Mouse (Mus musculus): ENCODE measurements around the gene Pgm5. TPM values are rescaled to one million over a fixed set of nuclear protein-coding genes. Genes with fewer than 3 reads are reported as not detected.

Pgm5 gene
- total and polyA plus RNA-seq, 2 experiments from 2014 or later = 0.57 to 11.7 TPM

- no peak for ATAC-seq (ENCODE audit: low FRiP score)
- no peak for DNase-seq (ENCODE audit: low spot score)
- Histone ChIP-seq H3K9ac (replicated peaks; ENCODE audit: low read length, poor library complexity, severe bottlenecking) (no peak overlapping the region), H3K4me2 (ENCODE audit: low read depth, low read length, poor library complexity, severe bottlenecking) (no peak overlapping the region), H3K9me3 (ENCODE audit: low read length) (no peaks in the 10 kb centered on the region), H3K4me3 (ENCODE audit: low read depth, low read length) (no peak overlapping the region), H3K4me1 (ENCODE audit: insufficient read depth, low read length) (peaks cover 10% of the 10 kb centered on the region; the same call in 1 of the 2 replicates), H3K27ac (ENCODE audit: low read depth, low read length) (no peak overlapping the region), H3K36me3 (ENCODE audit: insufficient read depth, low read length) (no peaks in the 10 kb centered on the region), H3K27me3 (ENCODE audit: insufficient read depth, low read length) (peaks cover 57% of the 10 kb centered on the region)
- 6% methylated on average over 3 of the region's 3 CpGs for WGBS
- TF ChIP-seq CTCF (IDR thresholded peaks at IDR 0.05) = no peak
Measured at GRCm38 (mm10) chr19:24901666-24902065, 40.0 kb upstream of the Pgm5 start.

GRCm38 (mm10) chr19:24900581-24901220 lies 39.0 kb upstream of the Pgm5 start, which contains the start of gene Foxd4:
Gene Foxd4, minus strand, starts transcription at chr19:24901197.
- TF ChIP-seq CTCF (IDR thresholded peaks at IDR 0.05) = no peak
- H3K27ac ChIP-seq (ENCODE audit: low read depth, low read length) = no peak within 1 kb of the TSS
- H3K4me2 ChIP-seq (ENCODE audit: low read depth, low read length, poor library complexity, severe bottlenecking) = peak within 1 kb of the TSS; percentile 54
- H3K4me3 ChIP-seq (ENCODE audit: low read depth, low read length) = peak within 1 kb of the TSS; percentile 31
- no peak within 1 kb of the TSS for H3K9ac ChIP-seq (replicated peaks; ENCODE audit: low read length, poor library complexity, severe bottlenecking)
- peaks cover 10% of the 10 kb centered on the region; the same call in 1 of the 2 replicates for H3K4me1 ChIP-seq (ENCODE audit: insufficient read depth, low read length)
- H3K36me3 ChIP-seq (ENCODE audit: insufficient read depth, low read length) = no peaks in the 10 kb centered on the region
- peaks cover 64% of the 10 kb centered on the region for H3K27me3 ChIP-seq (ENCODE audit: insufficient read depth, low read length)
- ATAC-seq (ENCODE audit: low FRiP score) (no peak), DNase-seq (ENCODE audit: low spot score) (no peak)
- H3K9me3 ChIP-seq (ENCODE audit: low read length) = no peaks in the 10 kb centered on the region
- WGBS = under 1% methylated on average over 25 of the region's 27 CpGs

DNA sequence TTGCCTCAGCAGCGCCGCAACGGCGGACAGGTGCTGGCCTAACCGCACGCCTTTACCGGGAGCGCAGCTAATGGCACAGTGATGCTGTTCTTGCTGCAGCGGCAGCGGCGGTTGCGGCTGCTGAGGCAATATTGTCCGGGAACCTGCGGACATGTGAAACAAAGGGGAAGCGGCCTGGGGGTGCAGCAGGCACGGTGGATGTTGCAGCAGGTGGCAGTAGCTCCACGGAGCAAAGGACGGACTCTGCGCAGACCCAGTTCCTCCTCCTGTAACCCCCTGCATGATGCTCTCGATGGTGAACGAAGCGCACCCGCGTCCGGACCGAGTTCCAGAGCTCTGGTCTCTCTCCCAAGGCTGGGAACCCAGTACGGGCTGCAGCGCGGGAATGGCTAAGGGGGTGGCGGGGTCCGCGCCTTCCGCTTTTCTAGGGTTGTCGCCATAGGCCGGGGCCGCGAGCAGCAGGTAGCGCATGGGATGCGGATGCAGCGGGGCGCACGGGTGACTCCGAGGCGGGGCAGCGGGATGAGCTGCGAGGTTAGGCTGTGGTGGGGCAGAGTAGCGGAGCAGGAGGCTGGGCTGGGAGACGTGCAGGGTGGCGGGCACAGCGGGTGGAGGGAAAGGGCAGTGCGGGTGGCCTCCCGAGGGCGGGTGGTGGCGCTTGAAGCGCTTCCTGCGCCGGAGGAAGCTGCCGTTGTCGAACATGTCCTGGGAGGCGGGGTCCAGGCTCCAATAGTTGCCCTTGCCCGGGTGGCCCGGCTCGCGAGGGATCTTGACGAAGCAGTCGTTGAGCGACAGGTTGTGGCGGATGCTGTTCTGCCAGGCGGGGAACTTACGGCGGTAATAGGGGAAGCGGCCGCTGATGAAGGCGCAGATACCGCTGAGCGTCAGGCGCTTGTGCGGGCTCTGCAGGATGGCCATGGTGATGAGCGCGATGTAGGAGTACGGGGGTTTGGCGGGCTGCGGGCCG lies 38.2 kb upstream of the Pgm5 start:
- under 1% methylated on average over 79 of the region's 84 CpGs for WGBS
- H3K27me3 ChIP-seq (ENCODE audit: insufficient read depth, low read length) = peaks cover 69% of the 10 kb centered on the region

DNA sequence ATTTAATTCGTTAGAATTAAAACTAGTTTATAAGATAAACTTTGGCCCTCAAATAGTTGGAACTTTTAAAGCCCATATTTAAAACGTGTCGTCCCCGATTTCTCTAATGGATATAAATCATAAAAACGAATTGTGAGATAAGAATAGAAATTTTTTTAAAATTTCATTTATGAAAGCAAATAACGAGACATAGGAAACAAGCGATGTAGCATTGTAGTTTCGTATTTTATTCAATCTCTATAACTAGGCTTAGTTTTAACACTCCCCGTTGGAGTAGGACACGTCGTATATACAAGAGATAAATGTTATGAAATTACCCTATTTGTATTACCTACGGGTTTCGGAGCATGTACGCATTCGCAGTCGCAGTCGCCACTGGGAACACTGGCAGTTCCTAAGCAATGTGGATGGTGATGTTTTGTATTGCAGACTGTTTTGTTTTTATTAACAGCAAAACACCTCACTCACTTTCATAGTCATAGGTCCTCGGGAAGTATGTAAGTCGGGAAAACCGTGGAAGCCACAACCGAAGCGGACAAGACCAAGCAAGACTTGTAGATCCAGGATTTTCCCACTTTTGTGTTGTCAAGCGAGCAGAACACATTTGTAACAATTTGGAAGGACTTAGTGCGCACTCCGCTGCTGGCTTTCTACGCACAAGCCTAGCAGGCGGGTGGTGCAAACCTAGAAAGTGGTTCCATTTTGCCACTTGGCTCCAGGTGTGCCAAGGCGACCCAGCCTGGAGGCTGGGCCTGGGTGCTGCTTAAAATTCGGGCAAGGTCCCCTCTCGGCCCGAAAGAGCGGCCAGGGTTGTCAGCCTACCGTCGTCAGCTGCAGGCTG lies 37.3 kb upstream of the Pgm5 start:
- H3K9me3 ChIP-seq (ENCODE audit: low read length) = no peaks in the 10 kb centered on the region
- H3K4me1 ChIP-seq (ENCODE audit: insufficient read depth, low read length) = peaks cover 10% of the 10 kb centered on the region; the same call in 1 of the 2 replicates
- peak overlapping the region; percentile 31; the same call in 1 of the 2 replicates for H3K4me3 ChIP-seq (ENCODE audit: low read depth, low read length)
- peak overlapping the region; percentile 54; the same call in 1 of the 2 replicates for H3K4me2 ChIP-seq (ENCODE audit: low read depth, low read length, poor library complexity, severe bottlenecking)
- H3K27me3 ChIP-seq (ENCODE audit: insufficient read depth, low read length) = peaks cover 69% of the 10 kb centered on the region
- TF ChIP-seq CTCF (IDR thresholded peaks at IDR 0.05) = no peak
- H3K9ac ChIP-seq (replicated peaks; ENCODE audit: low read length, poor library complexity, severe bottlenecking) = no peak overlapping the region
- no peak for ATAC-seq (ENCODE audit: low FRiP score)
- H3K27ac ChIP-seq (ENCODE audit: low read depth, low read length) = no peak overlapping the region
- H3K36me3 ChIP-seq (ENCODE audit: insufficient read depth, low read length) = no peaks in the 10 kb centered on the region
- DNase-seq (ENCODE audit: low spot score) = no peak
- WGBS = 3% methylated on average over 34 of the region's 34 CpGs

More for the DNA sequence above, 38.2 kb upstream of the Pgm5 start:
- H3K4me1 ChIP-seq (ENCODE audit: insufficient read depth, low read length) = peaks cover 10% of the 10 kb centered on the region; the same call in 1 of the 2 replicates
- no peaks in the 10 kb centered on the region for H3K9me3 ChIP-seq (ENCODE audit: low read length)
- no peaks in the 10 kb centered on the region for H3K36me3 ChIP-seq (ENCODE audit: insufficient read depth, low read length)
- DNase-seq (ENCODE audit: low spot score) = no peak
- H3K4me3 ChIP-seq (ENCODE audit: low read depth, low read length) = peak overlapping the region; percentile 31
- H3K27ac ChIP-seq (ENCODE audit: low read depth, low read length) = no peak overlapping the region
- H3K9ac ChIP-seq (replicated peaks; ENCODE audit: low read length, poor library complexity, severe bottlenecking) = no peak overlapping the region
- peak overlapping the region; percentile 54 for H3K4me2 ChIP-seq (ENCODE audit: low read depth, low read length, poor library complexity, severe bottlenecking)
- peak; percentile 47 for ATAC-seq (ENCODE audit: low FRiP score)
- TF ChIP-seq CTCF (IDR thresholded peaks at IDR 0.05) = no peak

GRCm38 (mm10) chr19:24897896-24898736 lies 36.5 kb upstream of the Pgm5 start:
- H3K4me3 ChIP-seq (ENCODE audit: low read depth, low read length) = no peak overlapping the region
- H3K9me3 ChIP-seq (ENCODE audit: low read length) = no peaks in the 10 kb centered on the region
- no peak for DNase-seq (ENCODE audit: low spot score)
- 1% methylated on average over 20 of the region's 20 CpGs for WGBS
- no peak for ATAC-seq (ENCODE audit: low FRiP score)
- no peak overlapping the region for H3K9ac ChIP-seq (replicated peaks; ENCODE audit: low read length, poor library complexity, severe bottlenecking)
- no peaks in the 10 kb centered on the region for H3K36me3 ChIP-seq (ENCODE audit: insufficient read depth, low read length)
- H3K27me3 ChIP-seq (ENCODE audit: insufficient read depth, low read length) = peaks cover 62% of the 10 kb centered on the region
- H3K4me1 ChIP-seq (ENCODE audit: insufficient read depth, low read length) = peaks cover 10% of the 10 kb centered on the region; the same call in 1 of the 2 replicates
- H3K4me2 ChIP-seq (ENCODE audit: low read depth, low read length, poor library complexity, severe bottlenecking) = no peak overlapping the region
- no peak for TF ChIP-seq CTCF (IDR thresholded peaks at IDR 0.05)
- H3K27ac ChIP-seq (ENCODE audit: low read depth, low read length) = no peak overlapping the region
